Mouse (Mus musculus) midbrain, postnatal 0 days (tissue): ENCODE results near the gene Apbb2. TPM values are rescaled to one million over a fixed set of nuclear protein-coding genes. Genes with fewer than 3 reads are reported as not detected.

ENCODE experiments used
- ATAC-seq: fragments of 200-750 bp; cut with Nextera tagmentation; 2 replicates; pipeline ENCODE4 v1.8.0; 2017; ENCODE audit warnings: moderate number of reproducible peaks, mild to moderate bottlenecking, moderate TSS enrichment, moderate library complexity; ENCODE audit not compliant: low FRiP score
- DNase-seq: peaks from one replicate; pipeline ENCODE4 v3.0.0-alpha.2; 2015; ENCODE audit warnings: low spot score
- H3K27ac ChIP-seq: fragments of 300-500 bp; sonication (generic); 2 replicates; pipeline ENCODE4 v1.5.1; 2014; ENCODE audit warnings: low read depth, mild to moderate bottlenecking, low read length, mixed read lengths
- H3K27me3 ChIP-seq: fragments of 300-500 bp; sonication (generic); 2 replicates; pipeline ENCODE4 v1.6.1; 2014; ENCODE audit warnings: low read length, control low read depth, mixed read lengths; ENCODE audit not compliant: insufficient read depth
- H3K36me3 ChIP-seq: fragments of 300-500 bp; sonication (generic); 2 replicates; pipeline ENCODE4 v1.6.1; 2014; ENCODE audit warnings: low read length, control low read depth, mixed read lengths; ENCODE audit not compliant: insufficient read depth
- H3K4me1 ChIP-seq: fragments of 300-500 bp; sonication (generic); 2 replicates; pipeline ENCODE4 v1.6.1; 2014; ENCODE audit warnings: mild to moderate bottlenecking, control low read depth, antibody characterized with exemption, low read length, mixed read lengths; ENCODE audit not compliant: insufficient read depth
- H3K4me2 ChIP-seq: fragments of 300-500 bp; sonication (generic); 2 replicates; pipeline ENCODE4 v1.6.1; 2014; ENCODE audit warnings: low read depth, mild to moderate bottlenecking, low read length, mixed read lengths; ENCODE audit not compliant: poor library complexity, severe bottlenecking
- H3K4me3 ChIP-seq: fragments of 300-500 bp; sonication (generic); 2 replicates; pipeline ENCODE4 v1.5.1; 2014; ENCODE audit warnings: low read depth, mild to moderate bottlenecking, low read length, moderate library complexity
- H3K9ac ChIP-seq: fragments of 300-500 bp; sonication (generic); replicated peaks from 2 replicates; pipeline ENCODE4 v1.6.1; 2014; ENCODE audit warnings: mild to moderate bottlenecking, low read length, moderate library complexity, mixed read lengths; ENCODE audit not compliant: poor library complexity, severe bottlenecking
- H3K9me3 ChIP-seq: fragments of 300-500 bp; sonication (generic); 2 replicates; pipeline ENCODE4 v1.6.1; 2016; ENCODE audit warnings: low read length, control low read depth
- CTCF ChIP-seq: IDR thresholded peaks from 2 replicates; pipeline ENCODE4 v1.5.1; 2016; ENCODE audit warnings: antibody characterized with exemption, mild to moderate bottlenecking
- WGBS: fragments of 180-500 bp; shearing (Covaris S2); extraction: QIAGEN DNeasy Blood & Tissue Kit; methylation state at CpG from one replicate; pipeline ENCODE4 v1.1.7; 2014; 5-methylcytosine and 5-hydroxymethylcytosine counted together
- polyA plus RNA-seq: library from polyadenylated mRNA; unstranded; fragments of >200 nt; fragmentation: Nextera tagmentation; extraction: Ambion mirVana; gene quantifications from 2 replicates; pipeline ENCODE4 v1.2.1, GENCODE M21; 2015
- total RNA-seq: library from RNA; depleted of rRNA; stranded (reverse); fragments of >200 nt; gene quantifications from 2 replicates; pipeline ENCODE4 v1.2.3, GENCODE M21; 2014

The Apbb2 gene
- total and polyA plus RNA-seq, 2 experiments from 2014 or later: 60.6 to 76.0 TPM

DNA sequence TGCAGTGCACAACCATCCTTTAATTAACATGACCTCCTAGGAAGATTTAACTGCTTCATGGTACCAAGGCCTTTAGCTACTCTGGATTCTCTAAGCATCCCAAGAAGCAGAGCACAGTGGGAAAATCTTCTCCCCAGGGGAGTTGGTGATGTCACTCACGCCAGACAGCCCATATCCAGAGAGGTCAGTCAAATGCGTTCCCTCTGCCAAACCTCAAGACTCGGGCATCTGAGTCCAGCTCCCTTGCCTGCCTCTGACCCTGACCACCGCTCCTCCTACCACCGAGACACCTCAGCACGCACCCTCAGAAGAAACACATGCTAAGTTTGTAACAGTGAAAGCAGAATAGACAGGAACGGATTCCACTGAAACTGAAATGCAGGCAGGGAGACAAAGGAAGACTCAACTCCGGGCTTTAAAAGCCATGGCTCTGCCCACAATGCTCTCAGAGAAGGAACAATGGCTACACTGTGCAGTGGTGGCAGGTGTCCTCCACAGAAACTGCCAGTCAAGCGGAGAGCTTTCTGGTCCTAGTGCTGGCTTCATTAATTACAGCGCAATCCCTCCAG is 72.9 kb downstream of the Apbb2 start:
- DNase-seq: peak; percentile 70
- 16% methylated on average over 10 of the region's 10 CpGs for WGBS
- H3K9me3 ChIP-seq: no peaks in the 10 kb centered on the region
- peak overlapping the region; percentile 70 for H3K27ac ChIP-seq
- H3K4me3 ChIP-seq: no peak overlapping the region
- no peak for TF ChIP-seq CTCF
- no peaks in the 10 kb centered on the region for H3K27me3 ChIP-seq
- H3K36me3 ChIP-seq: no peaks in the 10 kb centered on the region
- H3K9ac ChIP-seq: peak overlapping the region; percentile 44
- H3K4me2 ChIP-seq: peak overlapping the region; percentile 24
- peak; percentile 81 for ATAC-seq
- H3K4me1 ChIP-seq: 0 out of 2 replicates have a peak, but pooled peaks cover 9% of the 10 kb centered on the region

DNA sequence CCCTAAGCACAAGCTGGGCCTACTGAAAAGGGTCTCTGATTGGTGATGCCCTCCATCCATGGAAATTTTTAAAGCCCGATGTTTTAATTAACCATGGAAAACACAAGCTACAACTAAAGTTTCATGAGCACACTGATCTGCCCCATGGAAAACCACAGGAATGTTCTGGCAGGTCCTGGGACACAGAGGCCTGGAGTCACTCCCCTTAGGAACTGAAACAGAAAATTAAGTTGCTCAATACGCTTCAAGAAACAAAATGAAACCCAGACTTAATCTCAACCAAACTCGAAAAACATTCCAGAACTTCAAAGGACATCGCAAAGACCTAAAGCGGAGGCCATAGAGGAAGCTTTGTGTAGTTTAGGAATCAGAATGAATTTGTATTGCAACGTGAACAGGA is 74.8 kb downstream of the Apbb2 start:
- 46% methylated on average over 6 of the region's 6 CpGs for WGBS
- H3K4me2 ChIP-seq: no peak overlapping the region
- DNase-seq (no peak), ATAC-seq (no peak)
- TF ChIP-seq CTCF: no peak
- 0 out of 2 replicates have a peak, but pooled peaks cover 9% of the 10 kb centered on the region for H3K4me1 ChIP-seq
- H3K27me3 ChIP-seq: no peaks in the 10 kb centered on the region
- H3K27ac ChIP-seq: no peak overlapping the region
- no peaks in the 10 kb centered on the region for H3K9me3 ChIP-seq
- H3K36me3 ChIP-seq: no peaks in the 10 kb centered on the region
- no peak overlapping the region for H3K9ac ChIP-seq
- H3K4me3 ChIP-seq: no peak overlapping the region

DNA sequence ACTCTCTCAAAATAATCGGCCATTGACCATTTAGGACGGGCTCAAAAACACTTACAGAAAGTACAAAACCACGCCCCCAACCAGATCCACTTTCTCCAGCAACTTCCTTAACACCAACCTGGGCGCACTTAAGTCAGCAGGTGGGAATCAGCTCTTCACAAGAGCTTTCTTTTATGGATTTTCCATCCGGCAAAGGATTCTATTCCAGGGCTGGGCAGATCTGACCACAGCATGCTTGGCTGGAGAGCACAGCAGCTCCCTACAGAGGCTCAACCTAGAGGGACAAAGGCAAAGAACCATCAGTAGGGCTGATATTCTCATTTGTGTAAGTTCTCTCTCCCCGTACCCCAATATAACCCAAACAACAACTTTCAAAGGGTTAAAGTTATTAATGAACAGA is 75.2 kb downstream of the Apbb2 start:
- Histone ChIP-seq H3K9ac (no peak overlapping the region), H3K27me3 (no peaks in the 10 kb centered on the region), H3K9me3 (no peaks in the 10 kb centered on the region), H3K4me3 (no peak overlapping the region), H3K36me3 (no peaks in the 10 kb centered on the region), H3K4me1 (0 out of 2 replicates have a peak, but pooled peaks cover 9% of the 10 kb centered on the region), H3K27ac (no peak overlapping the region), H3K4me2 (no peak overlapping the region)
- DNase-seq (no peak), ATAC-seq (no peak)
- TF ChIP-seq CTCF: no peak
- 77% methylated on average over 6 of the region's 6 CpGs for WGBS

DNA sequence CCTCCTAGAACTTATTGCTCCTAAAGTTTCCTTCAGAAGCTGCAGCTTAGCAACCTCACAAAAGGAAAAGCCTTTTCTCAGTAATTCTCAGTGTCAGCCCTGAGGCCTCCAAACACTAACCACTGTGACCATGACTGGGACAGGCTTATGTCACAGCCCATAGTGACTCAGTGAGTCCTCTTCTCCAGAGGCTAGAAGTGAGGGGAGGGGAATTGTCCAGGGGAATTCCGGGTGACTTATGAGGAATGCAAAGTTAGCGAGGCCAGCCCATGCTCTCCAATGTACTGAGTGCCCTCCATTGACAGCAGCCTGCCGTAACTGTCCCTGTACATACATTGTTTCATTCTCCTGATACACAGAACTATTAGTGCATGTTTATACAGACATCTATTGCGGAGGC is 76.1 kb downstream of the Apbb2 start:
- Histone ChIP-seq H3K4me2 (no peak overlapping the region), H3K27ac (no peak overlapping the region), H3K27me3 (no peaks in the 10 kb centered on the region), H3K9ac (no peak overlapping the region), H3K4me1 (0 out of 2 replicates have a peak, but pooled peaks cover 13% of the 10 kb centered on the region), H3K36me3 (no peaks in the 10 kb centered on the region), H3K9me3 (no peaks in the 10 kb centered on the region), H3K4me3 (no peak overlapping the region)
- ATAC-seq (no peak), DNase-seq (no peak)
- no peak for TF ChIP-seq CTCF
- 77% methylated on average over 4 of the region's 4 CpGs for WGBS

DNA sequence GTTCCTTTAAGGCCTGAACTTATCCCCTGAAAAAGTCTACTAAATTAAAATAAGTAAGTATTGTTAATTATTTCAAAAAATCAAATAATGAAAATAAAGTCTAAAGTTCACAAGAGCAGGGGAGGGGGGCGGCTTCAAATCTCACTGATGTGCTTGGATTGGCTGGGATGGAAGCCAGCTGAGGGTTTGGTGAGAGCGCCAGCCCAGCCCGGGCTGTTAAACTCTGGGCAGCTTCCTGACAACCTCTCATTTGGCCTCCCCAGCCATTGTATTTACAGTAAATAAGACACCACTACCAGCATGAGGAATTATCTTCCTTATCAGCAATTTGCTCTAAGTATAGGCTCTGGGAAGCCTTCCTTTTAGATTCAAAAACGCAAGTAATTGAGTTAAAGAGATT is 77.2 kb downstream of the Apbb2 start:
- H3K27ac ChIP-seq: no peak overlapping the region
- no peak overlapping the region for H3K9ac ChIP-seq
- WGBS: 78% methylated on average over 4 of the region's 4 CpGs
- H3K4me2 ChIP-seq: no peak overlapping the region
- H3K9me3 ChIP-seq: no peaks in the 10 kb centered on the region
- no peaks in the 10 kb centered on the region for H3K36me3 ChIP-seq
- no peak overlapping the region for H3K4me3 ChIP-seq
- H3K4me1 ChIP-seq: 0 out of 2 replicates have a peak, but pooled peaks cover 13% of the 10 kb centered on the region
- no peak for TF ChIP-seq CTCF
- H3K27me3 ChIP-seq: no peaks in the 10 kb centered on the region
- ATAC-seq (no peak), DNase-seq (no peak)

DNA sequence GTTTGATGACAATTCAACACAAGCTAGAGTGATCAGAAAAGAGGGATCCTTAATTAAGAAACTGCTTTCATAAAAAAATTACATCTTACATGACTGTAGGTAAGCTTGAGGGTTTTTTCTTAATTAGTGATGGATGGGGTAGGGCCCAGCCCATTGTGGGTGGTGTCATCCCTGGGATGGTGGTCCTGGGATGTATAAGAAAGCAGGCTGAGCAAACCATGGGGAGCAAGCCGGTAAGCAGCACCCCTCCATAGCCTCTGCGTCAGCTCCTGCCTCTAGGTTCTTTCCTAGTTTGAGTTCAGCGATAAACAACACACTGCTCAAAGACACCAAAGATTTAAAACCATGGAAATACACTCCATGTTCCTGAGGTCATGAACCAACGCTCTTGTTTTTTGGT is 78.3 kb downstream of the Apbb2 start:
- Histone ChIP-seq H3K9ac (no peak overlapping the region), H3K4me2 (no peak overlapping the region), H3K27ac (no peak overlapping the region), H3K36me3 (no peaks in the 10 kb centered on the region), H3K4me3 (no peak overlapping the region), H3K9me3 (no peaks in the 10 kb centered on the region), H3K27me3 (no peaks in the 10 kb centered on the region), H3K4me1 (0 out of 2 replicates have a peak, but pooled peaks cover 9% of the 10 kb centered on the region)
- DNase-seq: no peak
- TF ChIP-seq CTCF: no peak
- whole genome bisulfite sequencing: 96% methylated on average over 4 of the region's 4 CpGs
- no peak for ATAC-seq
